Mouse (Mus musculus): ENCODE results near the gene Tomm40.
"Not testable (repeated sequence)": the region's sequence is repeated elsewhere in the genome, so short reads cannot be mapped to it uniquely, and the experiment has no call there.

The Tomm40 gene

DNA sequence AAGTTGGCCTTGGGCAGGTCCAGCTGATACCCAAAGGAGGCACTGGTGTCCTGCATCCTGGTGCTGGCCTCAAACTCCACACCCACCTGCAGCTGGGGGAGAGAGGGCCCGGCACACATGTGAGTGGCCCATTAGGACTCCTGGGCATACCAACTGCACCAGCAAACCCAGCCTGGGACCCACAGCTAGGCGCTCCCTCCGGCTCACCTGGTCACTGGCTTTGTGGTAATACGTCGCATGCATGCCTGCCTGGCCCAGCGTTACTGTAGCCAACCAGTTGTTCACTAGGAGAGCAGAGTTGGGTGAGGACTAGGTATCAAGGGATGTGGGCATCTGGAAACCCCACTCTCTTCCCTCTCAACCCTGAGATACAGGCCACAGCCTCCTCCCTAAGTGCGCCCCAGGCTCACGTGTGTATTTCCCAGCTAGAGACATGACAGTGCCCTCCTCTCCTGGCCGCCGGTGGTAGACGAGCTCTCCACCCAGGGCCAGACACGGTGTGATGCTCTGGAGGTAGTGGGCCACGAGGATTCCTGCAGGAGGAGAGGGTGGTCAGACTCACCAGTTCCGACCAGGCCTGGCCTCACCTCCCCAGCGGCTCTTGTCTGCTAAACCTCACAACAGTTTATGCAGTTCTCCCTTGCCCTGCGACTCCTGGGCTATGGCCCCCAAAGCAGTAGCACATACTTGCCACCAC is 12.2 kb downstream of the Tomm40 start:
- no peak for DNase-seq

- DNase-seq, result peak; percentile 74 to 76
Measured at GRCm38 (mm10) chr7:19701069-19701761, 14.0 kb downstream of the Tomm40 start.

- no peak for DNase-seq
Measured at GRCm38 (mm10) chr7:19700299-19701068, 14.8 kb downstream of the Tomm40 start.

DNA sequence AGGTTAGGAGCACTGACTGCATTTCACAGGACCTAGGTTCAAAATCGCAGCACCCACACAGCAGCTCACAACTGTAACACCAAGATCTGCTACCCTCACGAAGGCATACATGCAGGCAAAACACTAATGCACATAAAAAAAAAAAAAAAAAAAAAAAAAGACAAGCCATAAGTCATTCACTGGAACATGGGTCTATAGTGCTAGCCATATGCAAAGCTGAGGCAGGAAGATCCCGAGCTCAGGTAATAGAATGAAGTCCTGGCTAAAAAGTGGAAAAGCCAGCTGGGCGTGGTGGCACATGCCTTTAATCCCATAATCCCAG is 15.4 kb downstream of the Tomm40 start:
- no peak for DNase-seq

DNA sequence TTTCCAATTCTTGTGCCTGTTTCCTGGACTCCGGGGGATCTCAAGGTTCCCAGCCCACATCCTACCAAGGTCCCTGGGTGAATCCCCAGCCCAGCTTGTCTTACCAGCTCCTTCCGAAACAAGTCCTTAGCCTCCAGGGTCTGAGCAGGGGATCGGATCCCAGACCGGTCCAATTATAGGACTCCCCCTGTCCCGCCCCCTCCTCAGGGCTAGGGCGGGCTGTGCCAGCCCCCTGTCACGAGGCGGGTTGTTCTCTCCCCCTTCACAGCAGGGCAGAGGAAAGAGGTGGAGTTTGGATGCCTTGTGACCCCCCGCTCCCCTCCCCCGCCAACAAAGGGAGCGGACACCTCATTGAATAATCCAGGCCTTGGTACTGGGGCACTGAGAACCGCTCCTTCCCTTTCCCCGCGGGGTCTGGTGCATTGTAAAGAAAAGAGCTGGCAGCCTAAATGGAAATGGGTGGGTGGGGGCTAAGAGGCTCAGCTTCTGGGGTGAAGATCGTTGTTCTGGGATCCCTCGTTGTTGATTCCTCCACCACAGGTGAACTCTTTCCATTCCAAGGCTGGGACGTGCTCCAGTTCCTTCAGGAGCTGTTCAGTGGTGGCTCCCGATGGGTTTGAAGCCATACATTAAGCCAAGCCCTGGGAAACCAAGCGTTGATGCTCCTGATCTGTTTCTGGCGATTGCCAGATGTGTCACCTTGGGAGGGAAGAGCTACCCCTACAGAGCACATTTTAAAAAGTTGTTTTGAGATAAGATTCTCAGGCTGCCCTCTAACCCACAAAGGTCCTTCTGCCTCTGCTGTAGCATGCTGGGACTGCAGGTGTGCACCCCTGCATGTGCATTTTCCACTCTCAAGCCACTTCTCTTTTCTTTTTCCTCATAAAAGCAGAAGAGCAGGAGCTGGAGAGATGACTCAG is 16.1 kb downstream of the Tomm40 start, which contains the start of gene Apoe:
TSS of gene Apoe (minus strand) at position 282 of the 920 bp plus-strand sequence.
- peak; percentile 54 to 72 for DNase-seq

DNA sequence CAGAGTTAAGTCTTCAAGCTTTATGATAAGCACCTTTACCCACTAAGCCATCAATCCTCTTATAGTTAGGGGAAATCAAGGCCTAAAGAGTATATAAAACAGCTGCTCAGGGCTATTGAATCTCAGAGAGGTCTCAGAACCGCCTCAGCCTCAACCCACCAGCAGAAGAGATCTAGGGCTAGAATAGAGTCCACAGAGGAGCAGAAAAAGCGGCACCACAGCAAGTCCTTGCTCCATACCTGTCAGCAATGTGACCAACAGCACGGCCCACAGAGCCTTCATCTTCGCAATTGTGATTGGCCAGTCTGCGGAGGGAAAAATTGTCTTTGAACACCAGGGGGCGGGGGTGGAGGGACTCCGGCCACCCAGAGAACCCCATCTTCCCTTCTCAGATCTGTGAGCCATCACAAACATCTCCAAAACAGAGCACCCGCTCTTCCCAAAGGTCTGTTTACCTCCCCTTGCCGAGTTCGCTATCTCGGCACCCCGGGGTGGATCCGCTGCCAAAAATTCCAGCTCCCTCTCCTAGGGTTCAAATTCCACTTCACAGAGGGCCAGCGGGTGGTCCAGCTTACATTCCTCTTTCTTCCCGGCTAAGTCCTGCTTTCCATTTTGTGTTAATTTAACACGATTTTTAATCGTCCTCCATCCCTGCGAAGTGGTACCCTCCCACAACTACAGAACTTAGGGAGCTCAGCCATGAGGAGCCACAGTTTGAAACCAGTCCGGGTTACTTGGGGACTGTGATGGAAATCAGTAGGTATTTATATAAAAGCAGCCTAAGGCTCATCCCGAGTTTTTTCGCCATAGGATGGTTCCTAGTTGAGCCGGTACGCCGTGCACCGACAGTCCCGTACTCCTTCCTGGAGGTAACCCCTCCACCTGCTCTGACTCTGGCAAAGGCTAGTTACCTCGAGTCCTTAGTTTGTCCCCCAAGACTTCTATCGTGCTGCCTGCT is 17.0 kb downstream of the Tomm40 start:
- peak; percentile 53 to 54 for DNase-seq

- DNase-seq, result no peak
Measured at GRCm38 (mm10) chr7:19696336-19696873, 18.8 kb downstream of the Tomm40 start.

- no peak for DNase-seq
Measured at GRCm38 (mm10) chr7:19695881-19696280, 19.4 kb downstream of the Tomm40 start.

DNA sequence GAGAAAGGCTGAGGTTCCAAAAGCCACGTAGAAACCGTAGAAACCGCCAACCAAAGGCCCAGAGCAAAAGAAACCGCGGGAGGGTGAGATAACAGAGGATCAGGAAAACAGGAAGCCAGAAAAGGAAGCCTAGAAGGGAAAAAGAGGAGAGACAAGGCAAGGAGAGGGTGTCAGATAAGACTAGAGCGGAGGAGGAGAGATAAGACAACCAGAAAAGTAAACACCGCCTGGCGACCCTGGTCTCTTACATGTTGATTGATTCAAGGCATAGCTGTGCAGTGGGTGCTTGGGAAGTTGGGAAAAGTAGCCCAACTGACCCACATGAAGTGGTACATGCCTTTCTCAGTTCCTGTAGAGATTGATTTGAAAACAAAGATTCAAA is 20.0 kb downstream of the Tomm40 start:
- DNase-seq, result no peak

DNA sequence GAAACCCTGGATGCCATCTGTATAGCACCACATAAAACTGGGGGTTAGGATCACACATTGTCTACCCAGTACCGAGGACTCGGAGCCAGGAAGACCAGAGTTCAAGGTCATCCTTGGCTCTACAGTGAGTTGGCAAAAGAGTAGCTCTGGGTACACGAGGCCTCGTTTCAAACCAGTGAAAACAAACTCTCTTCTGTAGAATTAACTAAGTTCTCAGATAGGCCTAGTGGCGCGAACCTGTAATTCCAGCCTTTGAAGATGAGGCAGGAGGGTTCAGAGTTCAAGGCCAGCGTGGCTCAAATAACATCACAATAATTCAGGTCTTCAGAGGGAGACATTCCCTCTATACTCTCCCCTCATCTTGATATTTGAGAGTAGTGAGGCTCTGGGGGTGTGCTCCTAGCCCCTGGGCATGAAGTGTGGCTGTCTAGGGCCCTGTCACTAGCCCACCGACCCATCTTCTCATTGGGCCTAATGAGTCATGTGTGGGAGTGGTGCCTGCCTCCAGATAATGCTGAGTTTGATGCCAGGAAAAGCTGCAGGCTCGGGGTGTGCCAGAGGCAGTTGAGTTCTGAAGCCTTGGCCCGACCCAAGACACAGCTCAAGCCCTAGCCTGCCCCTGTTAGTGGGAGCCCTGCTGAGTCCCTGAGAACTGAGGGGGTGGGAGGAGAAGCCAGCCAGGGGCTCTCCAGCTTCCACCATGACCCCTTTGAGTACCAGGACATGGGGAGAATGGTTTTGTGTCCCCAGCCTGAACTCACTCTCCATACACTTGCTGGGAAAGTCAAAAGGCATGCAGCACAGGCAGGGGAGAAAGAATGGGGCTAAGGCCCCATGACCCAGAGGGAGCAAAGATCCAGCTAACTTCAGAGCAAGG is 20.7 kb downstream of the Tomm40 start:
- no peak for DNase-seq

GRCm38 (mm10) chr7:19693421-19693820 is 21.8 kb downstream of the Tomm40 start:
- DNase-seq, result peak; percentile 74 to 79

DNA sequence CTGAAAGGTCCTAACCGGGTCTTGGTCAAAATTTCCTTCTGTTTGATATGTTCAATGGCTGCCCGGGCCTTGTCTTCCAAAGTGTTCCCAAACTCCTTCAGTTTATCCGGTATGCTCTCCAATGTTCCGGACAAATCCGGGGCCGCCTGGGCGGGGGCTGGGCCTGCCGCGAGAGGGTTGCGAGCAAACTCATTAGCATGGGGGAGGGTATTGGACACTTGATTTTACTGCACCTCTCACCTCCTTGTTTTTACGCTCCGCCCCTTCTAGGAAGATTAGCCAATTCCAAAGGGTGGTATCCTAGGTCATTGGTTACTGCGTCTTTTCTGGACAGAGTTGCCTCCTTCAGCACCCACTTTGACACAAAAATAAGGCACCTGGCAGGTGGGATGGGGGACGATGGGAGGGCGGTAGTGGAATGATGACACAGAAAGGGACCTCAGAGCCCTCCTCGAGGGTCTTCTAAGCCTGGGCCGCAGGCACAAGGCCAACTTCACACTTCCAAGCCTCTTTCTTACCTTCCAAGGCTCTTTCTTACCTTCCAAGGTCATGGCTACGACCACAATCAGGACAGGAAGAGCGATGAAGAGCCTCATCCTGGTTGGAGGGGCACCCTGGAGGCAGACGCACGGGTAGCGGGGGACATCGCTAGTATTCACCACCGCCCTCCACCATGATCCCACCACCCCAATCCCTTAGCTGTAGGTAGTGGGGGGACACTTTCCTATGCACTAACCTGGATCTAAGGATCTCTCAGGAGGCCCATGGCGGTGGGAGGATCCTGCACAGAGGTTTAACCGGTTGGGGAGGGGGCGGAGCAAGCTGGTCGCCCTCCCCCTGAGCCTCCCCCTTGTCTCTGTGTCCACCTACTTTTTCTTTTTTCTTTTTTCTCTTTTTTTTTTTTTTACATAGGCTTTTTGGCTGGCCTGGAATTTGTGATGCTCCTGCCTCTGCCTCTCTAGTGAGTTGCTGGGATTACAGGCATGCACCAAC is 23.1 kb downstream of the Tomm40 start, which contains the start of gene Apoc1:
TSS of gene Apoc1 (minus strand) at position 788 of the 993 bp plus-strand sequence.
- no peak for DNase-seq

- no peak for DNase-seq
Measured at GRCm38 (mm10) chr7:19691434-19691833, 23.8 kb downstream of the Tomm40 start.

- no peak for DNase-seq
Measured at GRCm38 (mm10) chr7:19690845-19691244, 24.4 kb downstream of the Tomm40 start.

- no peak for DNase-seq
Measured at GRCm38 (mm10) chr7:19688611-19689010, 26.6 kb downstream of the Tomm40 start.

GRCm38 (mm10) chr7:19688101-19688500 is 27.1 kb downstream of the Tomm40 start:
- no peak for DNase-seq

DNA sequence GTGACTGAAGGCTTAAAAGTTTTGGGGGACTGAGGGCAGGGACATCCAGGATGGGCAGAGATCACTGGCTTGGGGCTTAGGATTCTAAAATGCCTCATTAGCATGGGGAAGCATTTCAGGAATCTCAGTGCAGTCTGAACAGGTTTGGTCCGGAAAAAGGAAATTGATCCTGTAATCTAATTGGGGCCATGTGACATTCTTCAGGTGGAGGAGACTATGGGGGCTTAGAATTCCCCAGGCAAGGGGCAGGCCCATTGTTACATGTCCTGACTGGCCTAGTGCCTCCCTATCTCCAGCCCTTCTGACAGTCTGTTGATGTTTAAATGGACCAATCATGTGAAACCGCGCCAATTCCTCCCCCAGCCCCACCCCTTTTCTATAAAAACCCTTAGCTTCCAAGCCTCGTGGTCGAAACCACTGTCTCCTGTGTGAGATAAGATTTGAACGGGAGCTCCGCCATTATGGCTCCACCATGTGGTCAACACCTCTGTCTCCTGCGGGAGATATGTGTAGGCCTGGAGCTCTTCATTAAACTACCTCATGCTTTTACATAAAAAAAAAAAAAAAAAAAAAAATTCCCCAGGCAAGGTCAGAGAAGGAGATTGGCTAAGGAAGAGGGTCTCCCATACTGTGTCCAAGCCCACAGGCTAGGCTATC is 28.2 kb downstream of the Tomm40 start:
- not testable (repeated sequence) for DNase-seq

GRCm38 (mm10) chr7:19686521-19686920 is 28.7 kb downstream of the Tomm40 start:
- no peak for DNase-seq
